Mouse (Mus musculus): ENCODE measurements around the gene Plekhg4.

DNA sequence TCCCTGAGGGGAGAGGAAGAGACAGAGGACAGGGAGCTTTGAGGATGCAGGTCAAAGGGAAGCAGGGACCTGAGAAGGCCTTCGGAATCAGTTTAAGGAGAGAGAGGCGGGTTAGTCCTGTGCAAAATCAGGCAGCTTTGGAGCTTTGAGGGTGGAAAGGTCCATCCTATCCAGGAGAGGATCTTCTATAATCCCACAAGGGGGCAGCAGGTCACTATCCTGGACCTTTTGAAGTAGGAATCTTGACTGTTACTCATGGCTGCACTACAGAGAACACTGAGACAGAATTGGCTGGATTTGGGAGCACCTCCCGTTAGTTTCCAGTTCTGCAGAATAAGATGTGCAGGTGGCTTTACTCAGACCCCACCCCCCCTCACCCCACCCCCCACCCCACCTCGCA, 13.4 kb upstream of the Plekhg4 start:
- TF ChIP-seq CTCF (conservative IDR thresholded peaks at IDR 0.05; ENCODE audit: insufficient read depth, insufficient read length, low read depth, low read length) (0 out of 2 replicates have a peak, but pooled peaks have one; percentile 27), POLR2A (IDR thresholded peaks at IDR 0.05; ENCODE audit: low read depth, low read length) (no peak)

All from kidney, adult 2 months (tissue).